Mouse (Mus musculus) kidney, postnatal 0 days (tissue): ENCODE measurements around the gene Serpinb9. TPM values are rescaled to one million over a fixed set of nuclear protein-coding genes. Genes with fewer than 3 reads are reported as not detected.

Source experiments
- ATAC-seq: fragments of 200-750 bp; cut with Nextera tagmentation; replicated peaks from 2 replicates; pipeline ENCODE4 v1.8.0; 2017; ENCODE audit warnings: low read depth, moderate number of reproducible peaks, moderate TSS enrichment, moderate library complexity; ENCODE audit not compliant: low FRiP score
- DNase-seq: peaks from one replicate; pipeline ENCODE4 v3.0.0-alpha.2; 2016; ENCODE audit warnings: low spot score
- H3K27ac ChIP-seq: fragments of 300-500 bp; sonication (generic); 2 replicates; pipeline ENCODE4 v1.5.1; 2014; ENCODE audit warnings: mild to moderate bottlenecking
- H3K27me3 ChIP-seq: fragments of 300-500 bp; sonication (generic); 2 replicates; pipeline ENCODE4 v1.6.1; 2014; ENCODE audit warnings: low read length, mixed read lengths; ENCODE audit not compliant: insufficient read depth
- H3K36me3 ChIP-seq: fragments of 300-500 bp; sonication (generic); 2 replicates; pipeline ENCODE4 v1.6.1; 2014; ENCODE audit warnings: low read length, mixed read lengths; ENCODE audit not compliant: insufficient read depth
- H3K4me1 ChIP-seq: fragments of 300-500 bp; sonication (generic); replicated peaks from 2 replicates; pipeline ENCODE4 v1.6.1; 2014; ENCODE audit warnings: antibody characterized with exemption, low read length, mixed read lengths; ENCODE audit not compliant: insufficient read depth
- H3K4me2 ChIP-seq: fragments of 300-500 bp; sonication (generic); 2 replicates; pipeline ENCODE4 v1.6.1; 2014; ENCODE audit warnings: mild to moderate bottlenecking, low read length, moderate library complexity, mixed read lengths
- H3K4me3 ChIP-seq: fragments of 300-500 bp; sonication (generic); replicated peaks from 2 replicates; pipeline ENCODE4 v1.5.1; 2014; ENCODE audit warnings: low read depth, low read length
- H3K9ac ChIP-seq: fragments of 300-500 bp; sonication (generic); 2 replicates; pipeline ENCODE4 v1.6.1; 2014; ENCODE audit warnings: low read depth, low read length
- H3K9me3 ChIP-seq: fragments of 300-500 bp; sonication (generic); replicated peaks from 2 replicates; pipeline ENCODE4 v1.6.1; 2016; ENCODE audit warnings: low read length, inconsistent platforms, mixed read lengths
- CTCF ChIP-seq: IDR thresholded peaks from 2 replicates; pipeline ENCODE4 v1.5.1; 2016; ENCODE audit warnings: antibody characterized with exemption, low read depth, mild to moderate bottlenecking, moderate library complexity
- WGBS: fragments of 180-500 bp; shearing (Covaris S2); extraction: QIAGEN DNeasy Blood & Tissue Kit; methylation state at CpG from one replicate; pipeline ENCODE4 v1.1.7; 2014; 5-methylcytosine and 5-hydroxymethylcytosine counted together
- polyA plus RNA-seq: library from polyadenylated mRNA; unstranded; fragments of >200 nt; fragmentation: Nextera tagmentation; extraction: Ambion mirVana; gene quantifications from 2 replicates; pipeline ENCODE4 v1.2.1, GENCODE M21; 2015

Gene Serpinb9
- polyA plus RNA-seq, 1 experiment from 2014 or later = 20.5 TPM

GRCm38 (mm10) chr13:32993894-32994242, 9.2 kb upstream of the Serpinb9 start:
- ATAC-seq (no peak), DNase-seq (no peak)
- Histone ChIP-seq H3K9ac (no peak overlapping the region), H3K4me3 (no peak overlapping the region), H3K36me3 (no peaks in the 10 kb centered on the region), H3K4me1 (no peaks in the 10 kb centered on the region), H3K4me2 (no peak overlapping the region), H3K27me3 (no peaks in the 10 kb centered on the region), H3K9me3 (no peaks in the 10 kb centered on the region), H3K27ac (peak overlapping the region; percentile 22; the same call in 1 of the 2 replicates)
- WGBS = 56% methylated on average over 2 of the region's 2 CpGs
- no peak for TF ChIP-seq CTCF

GRCm38 (mm10) chr13:32995051-32995450, 8.0 kb upstream of the Serpinb9 start:
- Histone ChIP-seq H3K27me3 (no peaks in the 10 kb centered on the region), H3K9me3 (no peaks in the 10 kb centered on the region), H3K4me3 (no peak overlapping the region), H3K36me3 (no peaks in the 10 kb centered on the region), H3K4me1 (no peaks in the 10 kb centered on the region), H3K9ac (no peak overlapping the region), H3K27ac (no peak overlapping the region), H3K4me2 (no peak overlapping the region)
- WGBS = 57% methylated on average over 4 of the region's 4 CpGs
- TF ChIP-seq CTCF = no peak
- no peak for ATAC-seq
- DNase-seq = peak; percentile 5

GRCm38 (mm10) chr13:33001341-33001740, 1.7 kb upstream of the Serpinb9 start:
- WGBS = 85% methylated on average over 5 of the region's 5 CpGs
- no peaks in the 10 kb centered on the region for H3K9me3 ChIP-seq
- no peak overlapping the region for H3K27ac ChIP-seq
- no peaks in the 10 kb centered on the region for H3K27me3 ChIP-seq
- no peak for ATAC-seq
- H3K4me2 ChIP-seq = no peak overlapping the region
- peaks cover 5% of the 10 kb centered on the region; the same call in 1 of the 2 replicates for H3K4me1 ChIP-seq
- H3K4me3 ChIP-seq = no peak overlapping the region
- TF ChIP-seq CTCF = no peak
- DNase-seq = no peak
- no peak overlapping the region for H3K9ac ChIP-seq
- H3K36me3 ChIP-seq = no peaks in the 10 kb centered on the region

- ATAC-seq (peak; percentile 50), DNase-seq (no peak)
- Histone ChIP-seq H3K27ac (peak overlapping the region; percentile 89), H3K4me3 (peak overlapping the region; percentile 33), H3K4me1 (peaks cover 5% of the 10 kb centered on the region; the same call in 1 of the 2 replicates), H3K4me2 (peak overlapping the region; percentile 52), H3K36me3 (no peaks in the 10 kb centered on the region), H3K9me3 (no peaks in the 10 kb centered on the region), H3K9ac (peak overlapping the region; percentile 47; the same call in 1 of the 2 replicates), H3K27me3 (no peaks in the 10 kb centered on the region)
- 55% methylated on average over 9 of the region's 9 CpGs for WGBS
- no peak for TF ChIP-seq CTCF
Observed at GRCm38 (mm10) chr13:33003523-33004413, 718 bp downstream of the Serpinb9 start.

GRCm38 (mm10) chr13:33004414-33005105, 1.5 kb downstream of the Serpinb9 start:
- WGBS = 15% methylated on average over 12 of the region's 12 CpGs
- H3K4me2 ChIP-seq = peak overlapping the region; percentile 52
- TF ChIP-seq CTCF = peak; percentile 77

GRCm38 (mm10) chr13:33005501-33006075, 2.5 kb downstream of the Serpinb9 start:
- no peaks in the 10 kb centered on the region for H3K36me3 ChIP-seq

More at GRCm38 (mm10) chr13:33004414-33005105, 1.5 kb downstream of the Serpinb9 start:
- Histone ChIP-seq H3K27ac (peak overlapping the region; percentile 89), H3K4me3 (peak overlapping the region; percentile 33), H3K4me1 (peaks cover 5% of the 10 kb centered on the region; the same call in 1 of the 2 replicates), H3K27me3 (no peaks in the 10 kb centered on the region), H3K9ac (peak overlapping the region; percentile 47), H3K9me3 (no peaks in the 10 kb centered on the region), H3K36me3 (no peaks in the 10 kb centered on the region)
- ATAC-seq (peak; percentile 94), DNase-seq (peak; percentile 96)

More at GRCm38 (mm10) chr13:33005501-33006075, 2.5 kb downstream of the Serpinb9 start:
- Histone ChIP-seq H3K27me3 (no peaks in the 10 kb centered on the region), H3K27ac (no peak overlapping the region), H3K4me3 (no peak overlapping the region), H3K4me1 (peaks cover 5% of the 10 kb centered on the region; the same call in 1 of the 2 replicates), H3K4me2 (peak overlapping the region; percentile 52), H3K9ac (no peak overlapping the region), H3K9me3 (no peaks in the 10 kb centered on the region)
- TF ChIP-seq CTCF = no peak
- WGBS = 44% methylated on average over 2 of the region's 2 CpGs
- no peak for DNase-seq
- no peak for ATAC-seq
